Mouse (Mus musculus): ENCODE data around the gene Pdcd4. TPM values are rescaled to one million over a fixed set of nuclear protein-coding genes. Genes with fewer than 3 reads are reported as not detected.

Gene Pdcd4
- total and polyA plus RNA-seq, 2 experiments from 2014 or later, result 32.3 to 82.7 TPM

DNA sequence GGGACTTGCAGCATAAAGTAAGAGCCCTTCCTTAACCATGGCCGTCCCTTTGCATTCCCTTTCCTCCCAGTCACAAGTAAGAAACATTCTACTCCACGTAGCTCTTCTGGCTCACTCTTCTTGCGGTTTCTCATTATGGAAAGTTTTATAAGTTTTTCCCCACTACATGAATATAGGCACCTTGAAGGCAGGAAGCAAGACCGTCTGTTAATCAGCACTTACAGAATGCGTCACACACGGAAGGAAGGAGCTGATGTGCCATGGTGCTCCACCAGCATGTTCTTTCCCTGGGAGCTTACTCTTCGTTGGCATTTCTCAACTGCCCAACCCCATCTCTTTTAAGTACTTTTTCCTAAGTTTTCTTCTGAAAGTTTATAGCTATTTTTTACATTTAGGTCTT is 79.9 kb downstream of the Pdcd4 start:
- ATAC-seq (no peak), DNase-seq (no peak)
- WGBS, result 86% methylated on average over 7 of the region's 7 CpGs
- Histone ChIP-seq H3K4me3 (ENCODE audit: low read depth, low read length) (no peak overlapping the region), H3K27me3 (ENCODE audit: insufficient read depth, low read length) (no peaks in the 10 kb centered on the region), H3K9ac (no peak overlapping the region), H3K4me2 (ENCODE audit: low read depth) (no peak overlapping the region), H3K9me3 (ENCODE audit: low read length) (no peaks in the 10 kb centered on the region), H3K36me3 (ENCODE audit: insufficient read depth) (no peaks in the 10 kb centered on the region), H3K27ac (ENCODE audit: low read depth, low read length) (no peak overlapping the region), H3K4me1 (ENCODE audit: insufficient read depth) (no peaks in the 10 kb centered on the region)
- no peak for TF ChIP-seq CTCF (IDR thresholded peaks at IDR 0.05; ENCODE audit: low read depth)

DNA sequence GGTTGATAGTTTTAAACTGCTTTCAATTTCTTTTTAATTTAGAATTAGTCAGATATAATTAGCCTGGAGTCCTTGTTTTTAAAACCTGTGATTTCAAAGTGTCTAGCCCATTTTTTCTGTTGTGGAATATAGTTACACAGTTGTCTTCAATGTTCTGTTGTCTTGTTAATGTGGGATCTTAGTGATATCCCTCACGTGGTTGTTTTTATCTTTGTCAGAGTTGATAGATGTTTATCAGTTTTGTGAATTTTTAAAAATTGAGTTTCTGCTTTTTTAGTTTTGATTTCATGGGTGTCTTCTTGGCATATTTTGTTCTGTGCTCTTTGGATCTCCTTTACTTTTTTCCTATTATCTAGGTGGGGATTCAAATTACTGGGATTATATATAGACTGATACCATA is 81.6 kb downstream of the Pdcd4 start:
- DNase-seq, result no peak
- Histone ChIP-seq H3K4me1 (ENCODE audit: insufficient read depth) (no peaks in the 10 kb centered on the region), H3K27ac (ENCODE audit: low read depth, low read length) (no peak overlapping the region), H3K4me3 (ENCODE audit: low read depth, low read length) (no peak overlapping the region), H3K27me3 (ENCODE audit: insufficient read depth, low read length) (no peaks in the 10 kb centered on the region), H3K9ac (no peak overlapping the region), H3K4me2 (ENCODE audit: low read depth) (no peak overlapping the region), H3K9me3 (ENCODE audit: low read length) (no peaks in the 10 kb centered on the region), H3K36me3 (ENCODE audit: insufficient read depth) (no peaks in the 10 kb centered on the region)
- 71% methylated on average over 1 of the region's 1 CpGs for WGBS
- TF ChIP-seq CTCF (IDR thresholded peaks at IDR 0.05; ENCODE audit: low read depth), result no peak
- ATAC-seq, result no peak

Other genes starting within 250 kb of the Pdcd4 start
- gene Rbm20, start 214.9 kb upstream of the Pdcd4 start, total RNA-seq (2014; rRNA removed), result 2.9 and 3.4 TPM in 2 replicates
- 1.1 and 1.4 TPM in 2 replicates for gene Rbm20, start 214.9 kb upstream of the Pdcd4 start, polyA plus RNA-seq (2015; fragmentation: Nextera tagmentation; extraction: Ambion mirVana)
- 83.3 and 101 TPM in 2 replicates for gene Shoc2, start 52.1 kb downstream of the Pdcd4 start, total RNA-seq (2014; rRNA removed)
- gene Shoc2, start 52.1 kb downstream of the Pdcd4 start, polyA plus RNA-seq (2015; fragmentation: Nextera tagmentation; extraction: Ambion mirVana), result 38.6 and 49.6 TPM in 2 replicates
- gene Bbip1, start 52.4 kb downstream of the Pdcd4 start, total RNA-seq (2014; rRNA removed), result 138 and 189 TPM in 2 replicates
- gene Bbip1, start 52.4 kb downstream of the Pdcd4 start, polyA plus RNA-seq (2015; fragmentation: Nextera tagmentation; extraction: Ambion mirVana), result 196 and 240 TPM in 2 replicates
- 9.1 and 17.3 TPM in 2 replicates for gene Adra2a, start 151.9 kb downstream of the Pdcd4 start, total RNA-seq (2014; rRNA removed)
- gene Adra2a, start 151.9 kb downstream of the Pdcd4 start, polyA plus RNA-seq (2015; fragmentation: Nextera tagmentation; extraction: Ambion mirVana), result 1.7 and 2.6 TPM in 2 replicates